Mouse (Mus musculus) kidney, postnatal 0 days (tissue): Measurements from ENCODE around the gene Magi3. TPM values are rescaled to one million over a fixed set of nuclear protein-coding genes. Genes with fewer than 3 reads are reported as not detected.

Experiments used
- ATAC-seq: fragments of 200-750 bp; cut with Nextera tagmentation; replicated peaks from 2 replicates; pipeline ENCODE4 v1.8.0; 2017; ENCODE audit warnings: low read depth, moderate number of reproducible peaks, moderate TSS enrichment, moderate library complexity; ENCODE audit not compliant: low FRiP score
- DNase-seq: peaks from one replicate; pipeline ENCODE4 v3.0.0-alpha.2; 2016; ENCODE audit warnings: low spot score
- H3K27ac ChIP-seq: fragments of 300-500 bp; sonication (generic); 2 replicates; pipeline ENCODE4 v1.5.1; 2014; ENCODE audit warnings: mild to moderate bottlenecking
- H3K27me3 ChIP-seq: fragments of 300-500 bp; sonication (generic); 2 replicates; pipeline ENCODE4 v1.6.1; 2014; ENCODE audit warnings: low read length, mixed read lengths; ENCODE audit not compliant: insufficient read depth
- H3K36me3 ChIP-seq: fragments of 300-500 bp; sonication (generic); 2 replicates; pipeline ENCODE4 v1.6.1; 2014; ENCODE audit warnings: low read length, mixed read lengths; ENCODE audit not compliant: insufficient read depth
- H3K4me1 ChIP-seq: fragments of 300-500 bp; sonication (generic); replicated peaks from 2 replicates; pipeline ENCODE4 v1.6.1; 2014; ENCODE audit warnings: antibody characterized with exemption, low read length, mixed read lengths; ENCODE audit not compliant: insufficient read depth
- H3K4me2 ChIP-seq: fragments of 300-500 bp; sonication (generic); 2 replicates; pipeline ENCODE4 v1.6.1; 2014; ENCODE audit warnings: mild to moderate bottlenecking, low read length, moderate library complexity, mixed read lengths
- H3K4me3 ChIP-seq: fragments of 300-500 bp; sonication (generic); replicated peaks from 2 replicates; pipeline ENCODE4 v1.5.1; 2014; ENCODE audit warnings: low read depth, low read length
- H3K9ac ChIP-seq: fragments of 300-500 bp; sonication (generic); 2 replicates; pipeline ENCODE4 v1.6.1; 2014; ENCODE audit warnings: low read depth, low read length
- H3K9me3 ChIP-seq: fragments of 300-500 bp; sonication (generic); replicated peaks from 2 replicates; pipeline ENCODE4 v1.6.1; 2016; ENCODE audit warnings: low read length, inconsistent platforms, mixed read lengths
- CTCF ChIP-seq: IDR thresholded peaks from 2 replicates; pipeline ENCODE4 v1.5.1; 2016; ENCODE audit warnings: antibody characterized with exemption, low read depth, mild to moderate bottlenecking, moderate library complexity
- WGBS: fragments of 180-500 bp; shearing (Covaris S2); extraction: QIAGEN DNeasy Blood & Tissue Kit; methylation state at CpG from one replicate; pipeline ENCODE4 v1.1.7; 2014; 5-methylcytosine and 5-hydroxymethylcytosine counted together
- polyA plus RNA-seq: library from polyadenylated mRNA; unstranded; fragments of >200 nt; fragmentation: Nextera tagmentation; extraction: Ambion mirVana; gene quantifications from 2 replicates; pipeline ENCODE4 v1.2.1, GENCODE M21; 2015

The Magi3 gene
- polyA plus RNA-seq, 1 experiment from 2014 or later = 3.4 TPM

- WGBS = 81% methylated on average over 1 of the region's 1 CpGs
- TF ChIP-seq CTCF = no peak
Measured at GRCm38 (mm10) chr3:104123846-104124245, 96.3 kb downstream of the Magi3 start.

DNA sequence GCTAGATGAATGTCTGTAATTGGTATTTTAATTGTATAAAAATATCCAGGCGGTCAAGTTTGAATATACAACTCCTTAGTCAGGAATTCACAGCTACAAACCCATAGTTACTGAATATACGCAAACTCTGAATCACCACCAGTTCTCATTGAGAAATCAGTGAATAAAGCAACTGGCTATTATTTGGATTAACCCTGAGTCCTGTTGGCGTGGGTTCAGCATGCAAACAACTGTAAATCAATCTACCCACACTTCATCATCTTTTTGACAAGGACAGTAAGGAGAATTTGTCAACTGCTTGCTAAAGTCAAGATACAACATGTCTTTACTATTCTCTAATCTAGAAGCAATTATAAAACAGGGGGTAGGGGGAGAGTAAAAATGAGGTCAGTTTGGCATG lies 110.7 kb downstream of the Magi3 start:
- H3K4me2 ChIP-seq = no peak overlapping the region
- no peaks in the 10 kb centered on the region for H3K9me3 ChIP-seq
- TF ChIP-seq CTCF = no peak
- no peaks in the 10 kb centered on the region for H3K27me3 ChIP-seq
- no peak overlapping the region for H3K9ac ChIP-seq
- WGBS = 66% methylated on average over 3 of the region's 3 CpGs
- H3K4me3 ChIP-seq = no peak overlapping the region
- DNase-seq = no peak
- no peak overlapping the region for H3K27ac ChIP-seq
- ATAC-seq = no peak
- no peaks in the 10 kb centered on the region for H3K36me3 ChIP-seq
- no peaks in the 10 kb centered on the region for H3K4me1 ChIP-seq

More at GRCm38 (mm10) chr3:104123846-104124245, 96.3 kb downstream of the Magi3 start:
- no peak overlapping the region for H3K27ac ChIP-seq
- H3K27me3 ChIP-seq = no peaks in the 10 kb centered on the region
- H3K9ac ChIP-seq = no peak overlapping the region
- H3K36me3 ChIP-seq = no peaks in the 10 kb centered on the region
- ATAC-seq (no peak), DNase-seq (no peak)
- no peaks in the 10 kb centered on the region for H3K9me3 ChIP-seq
- no peak overlapping the region for H3K4me3 ChIP-seq
- H3K4me1 ChIP-seq = no peaks in the 10 kb centered on the region
- no peak overlapping the region for H3K4me2 ChIP-seq

DNA sequence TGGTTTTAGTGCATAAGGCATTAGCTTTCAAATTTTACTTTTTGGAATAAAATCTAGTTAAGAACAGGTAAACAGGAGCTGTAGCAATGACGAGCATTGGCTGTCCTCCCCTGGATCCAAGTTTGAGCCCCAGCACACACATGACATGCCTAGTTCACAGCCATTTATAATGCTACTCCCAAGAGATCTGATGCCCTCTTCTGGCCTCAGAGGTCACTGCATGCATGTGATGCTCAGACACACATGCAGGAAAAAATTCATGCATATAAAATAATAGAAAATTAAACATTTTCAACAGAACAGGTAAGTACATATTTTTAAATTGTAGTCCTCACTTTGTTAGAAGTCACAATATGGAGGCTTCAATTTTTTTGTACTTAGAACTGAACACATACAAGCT lies 115.2 kb downstream of the Magi3 start:
- DNase-seq (peak; percentile 45), ATAC-seq (no peak)
- Histone ChIP-seq H3K4me3 (no peak overlapping the region), H3K4me2 (no peak overlapping the region), H3K9ac (no peak overlapping the region), H3K27me3 (no peaks in the 10 kb centered on the region), H3K27ac (no peak overlapping the region), H3K4me1 (no peaks in the 10 kb centered on the region), H3K36me3 (no peaks in the 10 kb centered on the region), H3K9me3 (no peaks in the 10 kb centered on the region)
- 76% methylated on average over 1 of the region's 1 CpGs for WGBS
- peak; percentile 65 for TF ChIP-seq CTCF

GRCm38 (mm10) chr3:104101721-104102120 lies 118.5 kb downstream of the Magi3 start:
- Histone ChIP-seq H3K27me3 (no peaks in the 10 kb centered on the region), H3K4me1 (no peaks in the 10 kb centered on the region), H3K4me3 (no peak overlapping the region), H3K4me2 (no peak overlapping the region), H3K36me3 (no peaks in the 10 kb centered on the region), H3K9ac (no peak overlapping the region), H3K27ac (no peak overlapping the region), H3K9me3 (no peaks in the 10 kb centered on the region)
- ATAC-seq = no peak
- 71% methylated on average over 3 of the region's 3 CpGs for WGBS
- TF ChIP-seq CTCF = peak; percentile 47; the same call in 1 of the 2 replicates
- no peak for DNase-seq

- Histone ChIP-seq H3K27me3 (no peaks in the 10 kb centered on the region), H3K4me2 (no peak overlapping the region), H3K9ac (no peak overlapping the region)
Measured at GRCm38 (mm10) chr3:104101249-104101648, 118.9 kb downstream of the Magi3 start.

DNA sequence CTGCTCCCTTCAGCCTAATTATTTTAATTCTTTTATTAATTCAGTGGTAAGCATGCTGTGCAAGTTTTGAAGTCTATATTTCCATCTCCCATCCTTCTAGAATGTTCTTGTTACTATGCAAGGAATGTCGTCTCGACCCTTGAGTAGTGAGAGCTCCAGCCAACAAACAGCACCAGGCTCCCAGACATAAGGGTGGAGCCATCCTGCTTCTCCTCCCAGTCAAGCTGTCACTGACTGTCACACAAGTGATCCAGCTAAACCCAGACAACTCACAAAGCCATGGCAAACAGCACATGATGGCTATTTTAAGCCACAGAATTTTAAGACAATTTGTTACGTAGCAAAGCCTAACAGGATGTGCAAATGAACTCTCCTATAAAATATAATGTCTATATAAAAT lies 124.2 kb downstream of the Magi3 start:
- Histone ChIP-seq H3K9me3 (no peaks in the 10 kb centered on the region), H3K4me1 (no peaks in the 10 kb centered on the region), H3K4me3 (no peak overlapping the region), H3K4me2 (no peak overlapping the region), H3K27me3 (no peaks in the 10 kb centered on the region), H3K27ac (no peak overlapping the region), H3K9ac (no peak overlapping the region), H3K36me3 (no peaks in the 10 kb centered on the region)
- no peak for ATAC-seq
- no peak for DNase-seq
- TF ChIP-seq CTCF = no peak
- 61% methylated on average over 3 of the region's 3 CpGs for WGBS

More at GRCm38 (mm10) chr3:104101249-104101648, 118.9 kb downstream of the Magi3 start:
- no peaks in the 10 kb centered on the region for H3K4me1 ChIP-seq
- ATAC-seq (no peak), DNase-seq (no peak)
- TF ChIP-seq CTCF = no peak
- H3K36me3 ChIP-seq = no peaks in the 10 kb centered on the region
- no peak overlapping the region for H3K4me3 ChIP-seq
- H3K9me3 ChIP-seq = no peaks in the 10 kb centered on the region
- H3K27ac ChIP-seq = no peak overlapping the region

- Histone ChIP-seq H3K4me2 (no peak overlapping the region), H3K9ac (no peak overlapping the region), H3K36me3 (no peaks in the 10 kb centered on the region), H3K4me3 (no peak overlapping the region), H3K27me3 (no peaks in the 10 kb centered on the region), H3K4me1 (no peaks in the 10 kb centered on the region), H3K27ac (no peak overlapping the region), H3K9me3 (no peaks in the 10 kb centered on the region)
- peak; percentile 34; the same call in 1 of the 2 replicates for TF ChIP-seq CTCF
- 84% methylated on average over 1 of the region's 1 CpGs for WGBS
- no peak for ATAC-seq
- peak; percentile 13 for DNase-seq
Measured at GRCm38 (mm10) chr3:104094646-104095045, 125.5 kb downstream of the Magi3 start.
